Mouse (Mus musculus): Measurements from ENCODE around the gene Stard3nl.

DNA sequence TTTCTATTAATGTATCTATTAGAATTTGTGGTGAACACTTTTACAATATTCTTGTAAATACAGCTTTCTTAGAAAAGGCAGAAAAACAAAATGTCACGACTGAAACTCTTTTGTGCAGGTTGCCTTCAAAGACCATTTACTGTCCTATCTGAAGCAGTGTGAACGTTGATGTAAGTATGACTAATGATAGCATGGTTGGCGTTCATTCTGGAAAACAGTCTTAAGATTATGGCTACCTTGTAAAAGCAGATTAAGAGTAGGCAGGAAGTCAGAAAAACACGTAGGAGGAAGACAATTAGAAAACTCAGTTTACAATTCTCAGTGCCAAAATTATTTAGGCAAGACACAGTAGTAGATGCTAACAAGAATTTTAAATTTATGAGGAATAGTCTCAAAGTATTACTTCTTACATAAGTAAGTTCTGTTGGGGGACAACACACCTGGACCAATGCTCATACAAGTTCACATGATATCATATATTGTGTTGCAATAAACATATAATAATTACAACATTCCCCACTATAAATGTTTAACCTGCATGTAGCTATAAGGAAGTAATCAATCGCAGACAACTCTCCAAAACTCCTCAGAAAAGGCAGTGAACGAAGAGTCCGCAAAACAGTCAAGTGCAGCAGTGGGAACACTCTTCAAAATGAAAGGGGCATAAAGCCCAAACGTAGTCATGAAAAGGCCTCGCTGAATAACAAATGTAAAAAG is 14.3 kb downstream of the Stard3nl start:
- TF ChIP-seq GATA1 (IDR thresholded peaks at IDR 0.05; ENCODE audit: borderline replicate concordance, low read length) (no peak), CTCF (IDR thresholded peaks at IDR 0.05; ENCODE audit: low read depth, low read length) (no peak), POLR2AphosphoS5 (IDR thresholded peaks at IDR 0.05; ENCODE audit: insufficient replicate concordance, low read depth, low read length) (no peak), GATA2 (IDR thresholded peaks at IDR 0.05; ENCODE audit: borderline replicate concordance, low read depth, low read length) (no peak)
